Mouse (Mus musculus): ENCODE data around the gene Gm49388. TPM values are rescaled to one million over a fixed set of nuclear protein-coding genes. Genes with fewer than 3 reads are reported as not detected.

Gm49388 gene
- polyA plus RNA-seq, 1 experiment: not detected

DNA sequence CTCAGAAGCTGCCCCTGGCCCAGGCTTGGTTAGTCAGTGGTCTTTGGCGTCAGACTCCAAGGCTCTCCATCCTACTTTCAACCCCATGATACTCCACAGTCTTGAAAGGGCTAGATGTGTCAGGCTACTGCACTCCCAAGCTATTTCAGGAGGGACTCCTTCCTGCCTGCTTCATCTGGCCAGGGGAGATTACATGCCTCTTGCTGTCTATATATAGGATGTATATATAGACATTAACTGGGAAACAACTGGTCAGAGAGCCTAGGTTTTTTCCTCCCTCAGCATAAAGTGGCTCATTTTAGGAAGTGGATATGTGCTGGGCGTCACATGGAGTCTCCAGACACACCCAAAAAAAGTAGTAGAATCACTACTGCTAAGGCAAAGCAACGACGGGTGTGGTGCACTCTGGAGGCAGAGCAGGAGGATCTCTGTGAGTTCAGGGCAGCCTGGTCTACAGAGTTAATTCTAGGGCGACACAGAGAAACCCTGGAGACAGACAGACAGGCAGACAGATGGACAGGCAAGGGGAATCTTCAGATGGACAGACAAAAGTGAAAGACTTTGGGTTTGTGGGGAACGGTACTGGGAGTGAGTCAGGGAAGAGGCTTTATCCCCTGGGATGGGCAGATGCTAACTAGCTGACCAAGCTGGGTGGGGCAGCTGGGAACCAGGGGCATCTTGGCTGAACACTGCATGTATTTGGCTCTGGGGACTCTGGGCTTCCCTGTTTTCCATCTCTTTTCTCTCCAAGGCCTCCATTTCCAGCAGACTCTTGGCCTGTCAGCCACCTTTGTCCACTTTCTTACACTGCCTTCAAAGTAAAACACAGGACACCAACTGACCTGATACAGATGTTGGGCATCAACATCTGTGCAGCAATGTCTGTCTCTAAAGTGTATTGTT is 64.8 kb downstream of the Gm49388 start:
- Histone ChIP-seq H3K9ac (ENCODE audit: low read depth, poor library complexity, severe bottlenecking) (no peak overlapping the region), H3K27me3 (ENCODE audit: control insufficient read depth, insufficient read depth, low read length, poor library complexity, severe bottlenecking) (no peaks in the 10 kb centered on the region), H3K36me3 (ENCODE audit: control insufficient read depth, insufficient read depth, low read length, poor library complexity, severe bottlenecking) (no peaks in the 10 kb centered on the region), H3K4me3 (ENCODE audit: low read depth, low read length) (no peak overlapping the region), H3K9me3 (replicated peaks; ENCODE audit: control insufficient read depth, insufficient read depth, low read length, poor library complexity, severe bottlenecking) (no peaks in the 10 kb centered on the region), H3K4me1 (ENCODE audit: control insufficient read depth, insufficient read depth, low read length) (no peaks in the 10 kb centered on the region), H3K27ac (ENCODE audit: insufficient read depth, low read length) (peak overlapping the region; percentile 9)
- TF ChIP-seq CTCF (IDR thresholded peaks at IDR 0.05; ENCODE audit: low read depth, low read length): no peak
- TF ChIP-seq POLR2A (IDR thresholded peaks at IDR 0.05; ENCODE audit: insufficient read depth, low read length): no peak
- no peak for TF ChIP-seq EP300 (IDR thresholded peaks at IDR 0.05; ENCODE audit: insufficient read depth, low read depth, low read length)

DNA sequence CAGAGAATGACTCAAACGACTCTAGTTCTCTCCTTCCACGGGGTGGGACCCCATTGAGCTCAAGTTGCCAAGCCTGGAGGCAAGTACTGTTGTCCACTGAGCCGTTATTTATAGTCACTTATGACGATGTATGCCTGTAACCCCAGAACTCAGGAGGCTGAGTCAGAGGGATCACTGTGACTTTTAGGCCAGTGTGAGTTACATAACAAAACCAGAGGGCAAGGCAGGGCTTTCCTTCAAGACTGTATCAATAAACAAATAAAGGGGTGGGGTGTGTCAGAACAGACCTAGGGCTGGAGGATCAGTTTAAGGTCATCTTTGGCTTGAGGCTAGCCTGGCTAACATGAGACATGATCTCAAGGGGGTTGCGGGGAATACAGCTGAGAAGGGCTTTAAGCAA is 65.5 kb downstream of the Gm49388 start:
- H3K27me3 ChIP-seq (ENCODE audit: control insufficient read depth, insufficient read depth, low read length, poor library complexity, severe bottlenecking): no peaks in the 10 kb centered on the region
- peak overlapping the region; percentile 9 for H3K27ac ChIP-seq (ENCODE audit: insufficient read depth, low read length)
- H3K36me3 ChIP-seq (ENCODE audit: control insufficient read depth, insufficient read depth, low read length, poor library complexity, severe bottlenecking): no peaks in the 10 kb centered on the region
- H3K4me3 ChIP-seq (ENCODE audit: low read depth, low read length): no peak overlapping the region
- H3K9ac ChIP-seq (ENCODE audit: low read depth, poor library complexity, severe bottlenecking): no peak overlapping the region
- H3K9me3 ChIP-seq (replicated peaks; ENCODE audit: control insufficient read depth, insufficient read depth, low read length, poor library complexity, severe bottlenecking): no peaks in the 10 kb centered on the region
- TF ChIP-seq POLR2A (IDR thresholded peaks at IDR 0.05; ENCODE audit: insufficient read depth, low read length) (no peak), CTCF (IDR thresholded peaks at IDR 0.05; ENCODE audit: low read depth, low read length) (no peak), EP300 (IDR thresholded peaks at IDR 0.05; ENCODE audit: insufficient read depth, low read depth, low read length) (no peak)
- no peaks in the 10 kb centered on the region for H3K4me1 ChIP-seq (ENCODE audit: control insufficient read depth, insufficient read depth, low read length)

Other genes starting within 250 kb of the Gm49388 start
- 2.9 and 3.2 TPM in 2 replicates for gene Tmem265, start 224.2 kb upstream of the Gm49388 start, polyA plus RNA-seq (2011; ENCODE audit: insufficient read depth, insufficient read length, low read depth, missing spikeins)
- 38.1 and 44.6 TPM in 2 replicates for gene Phkg2, start 212.3 kb upstream of the Gm49388 start, polyA plus RNA-seq (2011; ENCODE audit: insufficient read depth, insufficient read length, low read depth, missing spikeins)
- gene Ccdc189, start 197.0 kb upstream of the Gm49388 start, polyA plus RNA-seq (2011; ENCODE audit: insufficient read depth, insufficient read length, low read depth, missing spikeins): 3.3 and 4.7 TPM in 2 replicates
- 39.4 and 41.6 TPM in 2 replicates for gene Rnf40, start 196.8 kb upstream of the Gm49388 start, polyA plus RNA-seq (2011; ENCODE audit: insufficient read depth, insufficient read length, low read depth, missing spikeins)
- 4.9 and 6.0 TPM in 2 replicates for gene Zfp629, start 169.8 kb upstream of the Gm49388 start, polyA plus RNA-seq (2011; ENCODE audit: insufficient read depth, insufficient read length, low read depth, missing spikeins)
- 48.6 and 49.8 TPM in 2 replicates for gene Bcl7c, start 76.7 kb upstream of the Gm49388 start, polyA plus RNA-seq (2011; ENCODE audit: insufficient read depth, insufficient read length, low read depth, missing spikeins)
- 8.8 and 13.9 TPM in 2 replicates for gene Ctf1, start 72.9 kb upstream of the Gm49388 start, polyA plus RNA-seq (2011; ENCODE audit: insufficient read depth, insufficient read length, low read depth, missing spikeins)
- gene Ctf2, start 53.4 kb upstream of the Gm49388 start, polyA plus RNA-seq (2011; ENCODE audit: insufficient read depth, insufficient read length, low read depth, missing spikeins): not detected in 2 replicates
- 55.1 and 58.3 TPM in 2 replicates for gene Fbxl19, start 41.1 kb upstream of the Gm49388 start, polyA plus RNA-seq (2011; ENCODE audit: insufficient read depth, insufficient read length, low read depth, missing spikeins)
- gene Orai3, start 15.8 kb upstream of the Gm49388 start, polyA plus RNA-seq (2011; ENCODE audit: insufficient read depth, insufficient read length, low read depth, missing spikeins): 20.2 and 23.2 TPM in 2 replicates
- 49.1 and 51.7 TPM in 2 replicates for gene Setd1a, start 8.9 kb upstream of the Gm49388 start, polyA plus RNA-seq (2011; ENCODE audit: insufficient read depth, insufficient read length, low read depth, missing spikeins)
- gene Hsd3b7, start 15.0 kb downstream of the Gm49388 start, polyA plus RNA-seq (2011; ENCODE audit: insufficient read depth, insufficient read length, low read depth, missing spikeins): 7.9 and 11.2 TPM in 2 replicates
- 122 and 126 TPM in 2 replicates for gene Stx4a, start 38.7 kb downstream of the Gm49388 start, polyA plus RNA-seq (2011; ENCODE audit: insufficient read depth, insufficient read length, low read depth, missing spikeins)
- 6.9 and 8.5 TPM in 2 replicates for gene Stx1b, start 38.9 kb downstream of the Gm49388 start, polyA plus RNA-seq (2011; ENCODE audit: insufficient read depth, insufficient read length, low read depth, missing spikeins)
- gene Zfp646, start 90.6 kb downstream of the Gm49388 start, polyA plus RNA-seq (2011; ENCODE audit: insufficient read depth, insufficient read length, low read depth, missing spikeins): 42.5 TPM in 2 replicates
- 15.3 and 17.1 TPM in 2 replicates for gene Zfp668, start 91.2 kb downstream of the Gm49388 start, polyA plus RNA-seq (2011; ENCODE audit: insufficient read depth, insufficient read length, low read depth, missing spikeins)
- gene Prss53, start 105.4 kb downstream of the Gm49388 start, polyA plus RNA-seq (2011; ENCODE audit: insufficient read depth, insufficient read length, low read depth, missing spikeins): 0.46 and 0.67 TPM in 2 replicates
- not detected in 2 replicates for gene Gm21974, start 109.8 kb downstream of the Gm49388 start, polyA plus RNA-seq (2011; ENCODE audit: insufficient read depth, insufficient read length, low read depth, missing spikeins)
- 31.8 and 35.1 TPM in 2 replicates for gene Vkorc1, start 110.0 kb downstream of the Gm49388 start, polyA plus RNA-seq (2011; ENCODE audit: insufficient read depth, insufficient read length, low read depth, missing spikeins)
- gene Bckdk, start 118.5 kb downstream of the Gm49388 start, polyA plus RNA-seq (2011; ENCODE audit: insufficient read depth, insufficient read length, low read depth, missing spikeins): 77.3 and 81.1 TPM in 2 replicates
- gene Kat8, start 126.9 kb downstream of the Gm49388 start, polyA plus RNA-seq (2011; ENCODE audit: insufficient read depth, insufficient read length, low read depth, missing spikeins): 43.2 and 47.1 TPM in 2 replicates
- 73.0 and 74.5 TPM in 2 replicates for gene Prss8, start 144.5 kb downstream of the Gm49388 start, polyA plus RNA-seq (2011; ENCODE audit: insufficient read depth, insufficient read length, low read depth, missing spikeins)
- gene Prss36, start 161.1 kb downstream of the Gm49388 start, polyA plus RNA-seq (2011; ENCODE audit: insufficient read depth, insufficient read length, low read depth, missing spikeins): 21.2 and 22.4 TPM in 2 replicates
- 1,572 and 1,655 TPM in 2 replicates for gene Fus, start 181.8 kb downstream of the Gm49388 start, polyA plus RNA-seq (2011; ENCODE audit: insufficient read depth, insufficient read length, low read depth, missing spikeins)
- 25.0 and 29.8 TPM in 2 replicates for gene Pycard, start 208.3 kb downstream of the Gm49388 start, polyA plus RNA-seq (2011; ENCODE audit: insufficient read depth, insufficient read length, low read depth, missing spikeins)
- gene Trim72, start 218.3 kb downstream of the Gm49388 start, polyA plus RNA-seq (2011; ENCODE audit: insufficient read depth, insufficient read length, low read depth, missing spikeins): 0.56 TPM in 1 of 2 replicates, not detected in the other